Mouse (Mus musculus) embryo, embryonic 9.5 days (tissue): ENCODE data around the gene Lrrc28.

ENCODE experiments used
- DNase-seq: peaks from one replicate; pipeline ENCODE4 v3.0.0-alpha.2; 2017; ENCODE audit errors: extremely low spot score

The Lrrc28 gene

GRCm38 (mm10) chr7:67596322-67596721 is 48.7 kb downstream of the Lrrc28 start:
- DNase-seq = no peak

GRCm38 (mm10) chr7:67593902-67594301 is 51.2 kb downstream of the Lrrc28 start:
- DNase-seq = no peak

GRCm38 (mm10) chr7:67592670-67593069 is 52.4 kb downstream of the Lrrc28 start:
- DNase-seq = no peak

- no peak for DNase-seq
Measured at GRCm38 (mm10) chr7:67588743-67589142, 56.3 kb downstream of the Lrrc28 start.

- DNase-seq = no peak
Measured at GRCm38 (mm10) chr7:67586479-67586878, 58.6 kb downstream of the Lrrc28 start.

- no peak for DNase-seq
Measured at GRCm38 (mm10) chr7:67583852-67584251, 61.2 kb downstream of the Lrrc28 start.

- no peak for DNase-seq
Measured at GRCm38 (mm10) chr7:67578783-67579482, 66.1 kb downstream of the Lrrc28 start.

GRCm38 (mm10) chr7:67578044-67578443 is 67.0 kb downstream of the Lrrc28 start:
- no peak for DNase-seq

- DNase-seq = peak; percentile 24
Measured at GRCm38 (mm10) chr7:67566510-67567237, 78.4 kb downstream of the Lrrc28 start.

GRCm38 (mm10) chr7:67565132-67565531 is 79.9 kb downstream of the Lrrc28 start:
- no peak for DNase-seq

GRCm38 (mm10) chr7:67562176-67562575 is 82.9 kb downstream of the Lrrc28 start:
- no peak for DNase-seq

- DNase-seq = no peak
Measured at GRCm38 (mm10) chr7:67559486-67559885, 85.6 kb downstream of the Lrrc28 start.

GRCm38 (mm10) chr7:67558230-67558629 is 86.8 kb downstream of the Lrrc28 start:
- no peak for DNase-seq

GRCm38 (mm10) chr7:67554863-67555262 is 90.2 kb downstream of the Lrrc28 start:
- no peak for DNase-seq

- DNase-seq = no peak
Measured at GRCm38 (mm10) chr7:67551242-67551641, 93.8 kb downstream of the Lrrc28 start.

GRCm38 (mm10) chr7:67549073-67549561 is 96.0 kb downstream of the Lrrc28 start:
- DNase-seq = peak; percentile 34

GRCm38 (mm10) chr7:67548599-67549041 is 96.4 kb downstream of the Lrrc28 start:
- DNase-seq = no peak

GRCm38 (mm10) chr7:67546282-67546681 is 98.8 kb downstream of the Lrrc28 start:
- DNase-seq = no peak

GRCm38 (mm10) chr7:67544586-67544985 is 100.5 kb downstream of the Lrrc28 start:
- no peak for DNase-seq

- no peak for DNase-seq
Measured at GRCm38 (mm10) chr7:67543641-67544040, 101.4 kb downstream of the Lrrc28 start.

- DNase-seq = no peak
Measured at GRCm38 (mm10) chr7:67536588-67537372, 108.3 kb downstream of the Lrrc28 start.

- DNase-seq = no peak
Measured at GRCm38 (mm10) chr7:67535941-67536340, 109.1 kb downstream of the Lrrc28 start.
